Mouse (Mus musculus) forebrain, embryonic 10.5 days (tissue): ENCODE data around the gene Pex11b. TPM values are rescaled to one million over a fixed set of nuclear protein-coding genes. Genes with fewer than 3 reads are reported as not detected.
"Not testable (repeated sequence)": the region's sequence is repeated elsewhere in the genome, so short reads cannot be mapped to it uniquely, and the experiment has no call there.

ENCODE experiments used
- DNase-seq: peaks from one replicate; pipeline ENCODE4 v3.0.0-alpha.2; 2017; ENCODE audit warnings: low spot score; ENCODE audit errors: extremely low spot score
- H3K27ac ChIP-seq: fragments of 300-500 bp; sonication (generic); 2 replicates; pipeline ENCODE4 v1.5.1; 2016; ENCODE audit warnings: mild to moderate bottlenecking
- H3K27me3 ChIP-seq: fragments of 300-500 bp; sonication (generic); 2 replicates; pipeline ENCODE4 v1.6.1; 2016; ENCODE audit warnings: mild to moderate bottlenecking; ENCODE audit not compliant: poor library complexity, severe bottlenecking
- H3K36me3 ChIP-seq: fragments of 300-500 bp; sonication (generic); replicated peaks from 2 replicates; pipeline ENCODE4 v1.6.1; 2016; ENCODE audit warnings: mild to moderate bottlenecking, moderate library complexity
- H3K4me1 ChIP-seq: fragments of 300-500 bp; sonication (generic); 2 replicates; pipeline ENCODE4 v1.6.1; 2016
- H3K4me3 ChIP-seq: fragments of 300-500 bp; sonication (generic); 2 replicates; pipeline ENCODE4 v1.5.1; 2016; ENCODE audit warnings: mild to moderate bottlenecking, moderate library complexity
- H3K9me3 ChIP-seq: fragments of 300-500 bp; sonication (generic); 2 replicates; pipeline ENCODE4 v1.6.1; 2016; ENCODE audit warnings: mild to moderate bottlenecking, moderate library complexity
- WGBS: fragments of 180-500 bp; shearing (Covaris S2); methylation state at CpG from one replicate; pipeline ENCODE4 v1.1.7; 2016; 5-methylcytosine and 5-hydroxymethylcytosine counted together
- polyA plus RNA-seq: library from polyadenylated mRNA; unstranded; fragments of >200 nt; fragmentation: Nextera tagmentation; extraction: Ambion mirVana; gene quantifications from 2 replicates; pipeline ENCODE4 v1.2.1, GENCODE M21; 2016

Pex11b gene
- polyA plus RNA-seq, 1 experiment from 2014 or later: 36.6 TPM

GRCm38 (mm10) chr3:96634015-96634414 is 1.2 kb upstream of the Pex11b start:
- no peaks in the 10 kb centered on the region for H3K27me3 ChIP-seq
- 88% methylated on average over 1 of the region's 1 CpGs for WGBS
- DNase-seq: no peak
- no peak overlapping the region for H3K27ac ChIP-seq
- peaks cover 54% of the 10 kb centered on the region for H3K36me3 ChIP-seq
- H3K4me3 ChIP-seq: no peak overlapping the region
- peaks cover 41% of the 10 kb centered on the region for H3K4me1 ChIP-seq
- no peaks in the 10 kb centered on the region for H3K9me3 ChIP-seq

- whole genome bisulfite sequencing: 13% methylated on average over 15 of the region's 15 CpGs
- Histone ChIP-seq H3K27ac (peak overlapping the region; percentile 94), H3K4me1 (peaks cover 32% of the 10 kb centered on the region), H3K9me3 (no peaks in the 10 kb centered on the region), H3K27me3 (no peaks in the 10 kb centered on the region), H3K36me3 (peaks cover 67% of the 10 kb centered on the region), H3K4me3 (peak overlapping the region; percentile 94)
- no peak for DNase-seq
These were observed 730 bp downstream of the Pex11b start for GRCm38 (mm10) chr3:96635906-96636305.

DNA sequence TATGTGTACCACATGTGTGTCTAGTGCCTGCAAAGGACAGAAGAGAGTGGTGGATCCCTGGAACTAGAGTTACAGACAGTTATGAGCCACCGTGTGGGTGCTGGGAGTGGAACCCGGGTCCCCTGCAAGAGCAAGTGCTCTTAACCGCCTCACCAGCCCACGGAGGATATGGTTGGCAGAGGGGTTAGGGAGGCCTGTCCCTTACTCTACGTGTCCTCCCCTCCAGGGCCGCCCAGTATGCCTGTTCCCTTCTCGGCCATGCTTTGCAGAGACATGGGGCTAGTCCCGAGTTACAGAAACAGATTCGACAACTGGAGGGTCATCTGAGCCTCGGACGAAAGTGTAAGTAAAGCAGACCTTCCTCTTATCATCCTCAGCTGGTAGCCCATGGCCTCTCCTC is 1.3 kb downstream of the Pex11b start:
- Histone ChIP-seq H3K4me3 (peak overlapping the region; percentile 94), H3K27me3 (no peaks in the 10 kb centered on the region), H3K27ac (peak overlapping the region; percentile 94; the same call in 1 of the 2 replicates), H3K36me3 (peaks cover 67% of the 10 kb centered on the region), H3K9me3 (no peaks in the 10 kb centered on the region), H3K4me1 (peaks cover 27% of the 10 kb centered on the region)
- no peak for DNase-seq
- WGBS: 71% methylated on average over 11 of the region's 11 CpGs

- no peaks in the 10 kb centered on the region for H3K27me3 ChIP-seq
- 74% methylated on average over 1 of the region's 1 CpGs for WGBS
- no peak overlapping the region for H3K27ac ChIP-seq
- H3K36me3 ChIP-seq: peaks cover 57% of the 10 kb centered on the region
- no peak overlapping the region for H3K4me3 ChIP-seq
- peak; percentile 55 for DNase-seq
- peaks cover 27% of the 10 kb centered on the region for H3K4me1 ChIP-seq
- no peaks in the 10 kb centered on the region for H3K9me3 ChIP-seq
These were observed 4.0 kb downstream of the Pex11b start for GRCm38 (mm10) chr3:96639219-96639618.

GRCm38 (mm10) chr3:96645018-96645649 is 10.0 kb downstream of the Pex11b start, which contains the start of gene Itga10:
Gene Itga10, plus strand, starts transcription at chr3:96645584.
- Histone ChIP-seq H3K4me3 (no peak within 1 kb of the TSS), H3K9me3 (no peaks in the 10 kb centered on the region), H3K4me1 (no peaks in the 10 kb centered on the region), H3K27ac (no peak within 1 kb of the TSS), H3K27me3 (no peaks in the 10 kb centered on the region), H3K36me3 (peaks cover 39% of the 10 kb centered on the region)
- WGBS: 69% methylated on average over 7 of the region's 7 CpGs
- DNase-seq: no peak

- H3K36me3 ChIP-seq: peaks cover 34% of the 10 kb centered on the region
- H3K9me3 ChIP-seq: no peaks in the 10 kb centered on the region
- 82% methylated on average over 3 of the region's 3 CpGs for WGBS
- no peaks in the 10 kb centered on the region for H3K27me3 ChIP-seq
- H3K4me3 ChIP-seq: no peak overlapping the region
- no peak for DNase-seq
- no peaks in the 10 kb centered on the region for H3K4me1 ChIP-seq
- H3K27ac ChIP-seq: no peak overlapping the region
These were observed 12.2 kb downstream of the Pex11b start for GRCm38 (mm10) chr3:96647365-96647764.

GRCm38 (mm10) chr3:96660901-96661300 is 25.7 kb downstream of the Pex11b start:
- Histone ChIP-seq H3K27me3 (peaks cover 6% of the 10 kb centered on the region; the same call in 1 of the 2 replicates), H3K27ac (no peak overlapping the region), H3K36me3 (peaks cover 6% of the 10 kb centered on the region; the same call in 1 of the 2 replicates), H3K9me3 (no peaks in the 10 kb centered on the region), H3K4me3 (no peak overlapping the region), H3K4me1 (peaks cover 16% of the 10 kb centered on the region)
- no peak for DNase-seq
- WGBS: 89% methylated on average over 2 of the region's 2 CpGs

DNA sequence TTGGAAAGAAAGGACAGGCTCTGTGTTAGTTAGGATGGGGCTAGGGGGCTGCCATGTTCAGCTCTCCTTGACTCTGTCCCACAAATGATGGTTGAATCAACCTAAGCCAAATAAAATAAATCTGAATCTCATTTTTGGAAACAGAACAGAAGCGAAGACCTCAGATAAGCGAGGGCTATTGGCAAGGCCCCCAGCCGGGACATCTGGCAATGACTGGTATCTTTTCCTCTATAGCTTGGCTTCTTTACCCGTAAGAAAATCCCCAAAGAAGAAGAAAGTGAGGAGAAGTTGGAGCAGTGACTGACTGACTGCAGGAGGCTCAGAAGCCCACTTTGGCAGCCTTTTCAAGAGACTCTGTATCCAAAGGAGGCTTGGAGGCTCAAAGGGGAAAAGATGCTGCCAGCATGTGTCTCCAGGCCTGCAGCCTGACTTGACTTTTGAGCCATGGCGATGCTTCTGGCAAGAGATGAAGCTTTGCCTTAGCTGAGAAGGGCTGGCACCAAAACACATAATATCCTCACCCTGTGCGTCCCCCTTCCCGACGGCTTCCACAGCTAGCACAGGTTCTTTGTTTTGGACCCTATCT is 27.6 kb downstream of the Pex11b start:
- Histone ChIP-seq H3K36me3 (no peaks in the 10 kb centered on the region), H3K4me1 (peaks cover 16% of the 10 kb centered on the region), H3K27ac (peak overlapping the region; percentile 74), H3K27me3 (peaks cover 6% of the 10 kb centered on the region; the same call in 1 of the 2 replicates), H3K9me3 (no peaks in the 10 kb centered on the region), H3K4me3 (peak overlapping the region; percentile 41)
- 49% methylated on average over 8 of the region's 8 CpGs for WGBS
- no peak for DNase-seq

- DNase-seq: peak; percentile 81
- peaks cover 16% of the 10 kb centered on the region for H3K4me1 ChIP-seq
- H3K9me3 ChIP-seq: no peaks in the 10 kb centered on the region
- H3K36me3 ChIP-seq: no peaks in the 10 kb centered on the region
- peak overlapping the region; percentile 74 for H3K27ac ChIP-seq
- WGBS: 5% methylated on average over 17 of the region's 18 CpGs
- peak overlapping the region; percentile 41 for H3K4me3 ChIP-seq
- peaks cover 6% of the 10 kb centered on the region; the same call in 1 of the 2 replicates for H3K27me3 ChIP-seq
These were observed 28.5 kb downstream of the Pex11b start for GRCm38 (mm10) chr3:96663432-96664239.

- 91% methylated on average over 7 of the region's 7 CpGs for WGBS
- H3K27ac ChIP-seq, H3K4me3 ChIP-seq: not testable (repeated sequence)
These were observed 30.7 kb downstream of the Pex11b start for GRCm38 (mm10) chr3:96665732-96666363.

DNA sequence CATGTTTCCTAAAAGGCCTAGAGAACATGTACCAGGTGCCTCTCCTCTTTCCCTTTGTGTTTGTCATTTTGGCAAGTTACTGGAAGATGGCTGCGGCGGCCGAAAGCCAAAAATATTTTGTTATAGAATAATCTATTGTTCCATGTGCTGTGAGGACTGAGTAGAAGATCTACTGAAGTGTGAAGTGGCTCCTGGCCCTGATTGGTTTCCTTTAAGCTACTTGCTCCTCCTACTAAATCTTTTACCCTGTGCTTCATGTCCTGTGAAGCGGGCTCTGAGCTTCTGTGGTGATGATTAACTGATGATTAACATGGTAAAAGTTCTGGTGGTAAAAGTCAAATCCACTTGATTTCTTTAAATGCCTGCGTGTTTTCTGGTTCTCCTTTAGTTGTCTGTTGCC is 31.7 kb downstream of the Pex11b start:
- WGBS: 97% methylated on average over 5 of the region's 5 CpGs
- Histone ChIP-seq H3K36me3 (no peaks in the 10 kb centered on the region), H3K4me3 (no peak overlapping the region), H3K4me1 (peaks cover 30% of the 10 kb centered on the region), H3K27ac (no peak overlapping the region), H3K9me3 (no peaks in the 10 kb centered on the region), H3K27me3 (peaks cover 25% of the 10 kb centered on the region)
- DNase-seq: no peak

More at GRCm38 (mm10) chr3:96665732-96666363, 30.7 kb downstream of the Pex11b start:
- not testable (repeated sequence) for H3K9me3 ChIP-seq, DNase-seq, H3K36me3 ChIP-seq
- H3K4me1 ChIP-seq: peaks cover 30% of the 10 kb centered on the region
- peaks cover 14% of the 10 kb centered on the region for H3K27me3 ChIP-seq

- Histone ChIP-seq H3K4me3 (no peak overlapping the region), H3K27me3 (peaks cover 28% of the 10 kb centered on the region)
- no peak for DNase-seq
These were observed 32.1 kb downstream of the Pex11b start for GRCm38 (mm10) chr3:96667316-96667715.

More at GRCm38 (mm10) chr3:96667316-96667715, 32.1 kb downstream of the Pex11b start:
- Histone ChIP-seq H3K9me3 (no peaks in the 10 kb centered on the region), H3K36me3 (no peaks in the 10 kb centered on the region), H3K4me1 (peaks cover 30% of the 10 kb centered on the region), H3K27ac (no peak overlapping the region)
- WGBS: 46% methylated on average over 1 of the region's 1 CpGs
